10 mouse cellular contexts compared by ENCODE assay signal in the genomic region with DNA sequence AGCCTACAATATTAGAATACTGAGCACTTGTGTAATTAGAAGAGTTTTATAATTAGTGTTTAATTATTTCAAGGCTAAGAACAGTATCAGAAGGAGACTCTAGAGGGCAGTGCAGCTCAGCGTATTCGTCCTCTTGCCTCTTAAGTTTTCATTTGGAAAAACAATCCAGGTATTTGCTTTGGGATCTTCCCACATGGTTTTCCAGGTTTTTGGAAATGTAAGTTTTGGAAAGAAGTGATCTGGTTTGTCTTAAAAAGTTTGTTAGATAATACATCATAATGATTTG.
DNase-seq lines count a peak whose midpoint lies in the region; ATAC-seq lines count a peak whose summit lies in the region.
"Had no signal": no experiment of that assay in that cellular context is flagged by ENCODE, and none has a peak within 500 bp of the region (broad histone marks: within the 10 kb centered on the region; RNA-seq: fewer than 3 reads in every experiment).

No protein-coding gene starts in this region.

- no peaks in the 10 kb centered on the region for H3K27me3 ChIP-seq in kidney, embryonic 14.5 days (ENCODE audit: control insufficient read depth, insufficient read depth, low read length)
- no peaks in the 10 kb centered on the region for H3K27me3 ChIP-seq in forebrain, embryonic 14.5 days (replicated peaks; ENCODE audit: control insufficient read depth, insufficient read depth, low read length)
- H3K27me3 ChIP-seq: stomach, embryonic 15.5 days had no signal

- H3K9ac ChIP-seq in kidney, embryonic 14.5 days (ENCODE audit: low read depth, low read length), result no peak overlapping the region
- H3K9ac ChIP-seq in forebrain, embryonic 14.5 days (ENCODE audit: low read length), result no peak overlapping the region
- H3K9ac ChIP-seq: stomach, embryonic 15.5 days had no signal

- H3K4me1 ChIP-seq in kidney, embryonic 14.5 days (ENCODE audit: control insufficient read depth, insufficient read depth, low read length), result peaks cover 24% of the 10 kb centered on the region
- H3K4me1 ChIP-seq in forebrain, embryonic 14.5 days (ENCODE audit: control insufficient read depth, insufficient read depth, low read length), result peaks cover 6% of the 10 kb centered on the region

- H3K4me3 ChIP-seq in kidney, embryonic 14.5 days (ENCODE audit: low read length), result no peak overlapping the region
- no peak overlapping the region for H3K4me3 ChIP-seq in forebrain, embryonic 14.5 days (ENCODE audit: low read depth, low read length)
- H3K4me3 ChIP-seq: hindbrain, embryonic 10.5 days; stomach, embryonic 15.5 days had no signal

- no peaks in the 10 kb centered on the region for H3K9me3 ChIP-seq in kidney, embryonic 14.5 days (ENCODE audit: control insufficient read depth, low read length)
- H3K9me3 ChIP-seq in forebrain, embryonic 14.5 days (replicated peaks; ENCODE audit: control insufficient read depth, low read length), result no peaks in the 10 kb centered on the region
- H3K9me3 ChIP-seq: hindbrain, embryonic 10.5 days; stomach, embryonic 15.5 days had no signal

- ATAC-seq in kidney, embryonic 14.5 days (ENCODE audit: low FRiP score, low TSS enrichment), result no peak; the same call in 1 of the 2 replicates
- peak; percentile 71; the same call in 1 of the 2 replicates for ATAC-seq in forebrain, embryonic 14.5 days

- H3K27ac ChIP-seq in kidney, embryonic 14.5 days (ENCODE audit: low read depth, low read length), result no peak overlapping the region
- H3K27ac ChIP-seq in forebrain, embryonic 14.5 days (ENCODE audit: low read depth, low read length), result no peak overlapping the region

- WGBS in kidney, embryonic 14.5 days, result 19% methylated on average over 2 of the region's 2 CpGs
- 2% methylated on average over 2 of the region's 2 CpGs for WGBS in forebrain, embryonic 14.5 days

- H3K4me2 ChIP-seq in kidney, embryonic 14.5 days (replicated peaks; ENCODE audit: low read depth, low read length), result no peak overlapping the region
- no peak overlapping the region for H3K4me2 ChIP-seq in forebrain, embryonic 14.5 days (ENCODE audit: low read length)
- H3K4me2 ChIP-seq: stomach, embryonic 15.5 days had no signal

- H3K36me3 ChIP-seq in kidney, embryonic 14.5 days (ENCODE audit: control insufficient read depth, insufficient read depth, low read length), result no peaks in the 10 kb centered on the region
- no peaks in the 10 kb centered on the region for H3K36me3 ChIP-seq in forebrain, embryonic 14.5 days (ENCODE audit: control insufficient read depth, insufficient read depth, low read length)
- H3K36me3 ChIP-seq: hindbrain, embryonic 10.5 days; stomach, embryonic 15.5 days had no signal

- peak; percentile 65 for DNase-seq in kidney, adult 9 months
- peak; percentile 29 to 32 for DNase-seq in B cell, adult 2 months
- peak; percentile 69 for DNase-seq in MN1 (ENCODE audit: low spot score)
- peak; percentile 88 for DNase-seq in forebrain, embryonic 14.5 days (ENCODE audit: low spot score)
- DNase-seq in spleen, adult 18-20 months, result no peak
- no peak for DNase-seq in right cerebral cortex, postnatal 25 days
- DNase-seq in spleen, postnatal 10 days (ENCODE audit: low spot score in 2 of 2), result no peak

Comparison
In these comparisons a context has a peak if more than half of its experiments do, and no peak if none do; other contexts are left out.
1. DNase-seq: peak in kidney, adult 9 months (single experiment), B cell, adult 2 months (2 of 2), MN1 (single experiment) and forebrain, embryonic 14.5 days (single experiment); none in spleen, adult 18-20 months (0 of 2), right cerebral cortex, postnatal 25 days (single experiment) and spleen, postnatal 10 days (0 of 2).